Mouse (Mus musculus): ENCODE measurements around the gene Rwdd2a.

Gene Rwdd2a

GRCm38 (mm10) chr9:86571540-86572135 lies at the start of gene Rwdd2a, which contains the start of gene Pgm3:
Gene Rwdd2a, plus strand, starts transcription at chr9:86571991.
Gene Pgm3, minus strand, starts transcription at chr9:86571842.
- DNase-seq, result peak; percentile 95 to 96

GRCm38 (mm10) chr9:86522335-86522734 lies 49.5 kb upstream of the Rwdd2a start:
- DNase-seq, result no peak

- no peak for DNase-seq
Measured at GRCm38 (mm10) chr9:86525600-86525999, 46.2 kb upstream of the Rwdd2a start.

GRCm38 (mm10) chr9:86534071-86534470 lies 37.7 kb upstream of the Rwdd2a start:
- DNase-seq, result no peak

- no peak for DNase-seq
Measured at GRCm38 (mm10) chr9:86543451-86543850, 28.3 kb upstream of the Rwdd2a start.

GRCm38 (mm10) chr9:86544559-86544958 lies 27.2 kb upstream of the Rwdd2a start:
- no peak for DNase-seq

- no peak for DNase-seq
Measured at GRCm38 (mm10) chr9:86549637-86550162, 22.1 kb upstream of the Rwdd2a start.

GRCm38 (mm10) chr9:86550717-86551116 lies 21.1 kb upstream of the Rwdd2a start:
- DNase-seq, result no peak

GRCm38 (mm10) chr9:86553886-86554285 lies 17.9 kb upstream of the Rwdd2a start:
- no peak for DNase-seq

- DNase-seq, result no peak
Measured at GRCm38 (mm10) chr9:86554641-86555040, 17.1 kb upstream of the Rwdd2a start.

GRCm38 (mm10) chr9:86560543-86560942 lies 11.2 kb upstream of the Rwdd2a start:
- DNase-seq, result peak; percentile 33 to 40

GRCm38 (mm10) chr9:86569314-86569910 lies 2.4 kb upstream of the Rwdd2a start:
- DNase-seq, result peak in 1 of 2 experiments; percentile 9

- no peak for DNase-seq
Measured at GRCm38 (mm10) chr9:86570261-86570890, 1.4 kb upstream of the Rwdd2a start.

- DNase-seq, result peak; percentile 17 to 40
Measured at GRCm38 (mm10) chr9:86570946-86571345, 845 bp upstream of the Rwdd2a start.

GRCm38 (mm10) chr9:86572196-86572595 lies 405 bp downstream of the Rwdd2a start:
- DNase-seq, result no peak

- DNase-seq, result peak; percentile 82 to 84
Measured at GRCm38 (mm10) chr9:86572636-86573291, 973 bp downstream of the Rwdd2a start.

GRCm38 (mm10) chr9:86573616-86574303 lies 2.0 kb downstream of the Rwdd2a start:
- no peak for DNase-seq

- no peak for DNase-seq
Measured at GRCm38 (mm10) chr9:86575178-86575577, 3.4 kb downstream of the Rwdd2a start.

- DNase-seq, result no peak
Measured at GRCm38 (mm10) chr9:86579657-86580056, 7.9 kb downstream of the Rwdd2a start.

GRCm38 (mm10) chr9:86583740-86584139 lies 11.9 kb downstream of the Rwdd2a start:
- peak; percentile 59 to 64 for DNase-seq

GRCm38 (mm10) chr9:86587019-86587795 lies 15.4 kb downstream of the Rwdd2a start:
- DNase-seq, result no peak
